Mouse (Mus musculus) liver, adult (tissue): ENCODE measurements around the gene Gm2075.
"Not testable (repeated sequence)": the region's sequence is repeated elsewhere in the genome, so short reads cannot be mapped to it uniquely, and the experiment has no call there.

Experiments
- GATA4 ChIP-seq: IDR thresholded peaks from 2 replicates; pipeline ENCODE4 v1.6.1; 2014; ENCODE audit warnings: mild to moderate bottlenecking, low read length; ENCODE audit not compliant: insufficient replicate concordance

The Gm2075 gene

DNA sequence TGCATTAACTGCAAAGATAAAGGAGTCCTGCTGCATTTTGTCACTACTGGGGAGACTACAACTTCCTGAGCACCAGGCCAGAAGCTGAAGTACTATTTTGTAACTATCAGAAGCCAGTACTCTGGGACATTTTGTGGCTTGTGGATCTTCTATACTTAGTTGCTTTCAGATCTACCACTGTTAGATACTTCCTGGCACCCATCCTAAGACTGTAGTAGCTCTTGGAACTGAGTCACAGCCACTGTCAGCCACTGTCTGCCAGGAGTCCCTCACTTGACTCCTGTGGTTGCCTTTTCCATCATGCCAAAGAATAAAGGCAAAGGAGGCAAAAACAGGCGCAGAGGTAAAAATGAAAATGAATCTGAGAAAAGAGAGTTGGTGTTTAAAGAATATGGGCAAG lies at the start of gene Gm2075:
Gene Gm2075, plus strand, starts transcription at position 301 of the 400 bp plus-strand sequence.
- not testable (repeated sequence) for TF ChIP-seq GATA4

DNA sequence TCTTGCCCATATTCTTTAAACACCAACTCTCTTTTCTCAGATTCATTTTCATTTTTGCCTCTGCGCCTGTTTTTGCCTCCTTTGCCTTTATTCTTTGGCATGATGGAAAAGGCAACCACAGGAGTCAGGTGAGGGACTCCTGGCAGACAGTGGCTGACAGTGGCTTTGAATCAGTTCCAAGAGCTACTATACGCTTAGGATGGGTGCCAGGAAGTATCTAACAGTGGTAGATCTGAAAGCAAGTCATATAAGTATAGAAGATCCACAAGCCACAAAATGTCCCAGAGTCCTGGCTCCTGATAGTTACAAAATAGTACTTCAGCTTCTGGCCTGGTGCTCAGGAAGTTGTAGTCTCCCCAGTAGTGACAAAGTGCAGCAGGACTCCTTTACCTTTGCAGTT lies 7.0 kb downstream of the Gm2075 start, which contains the start of gene Gm6803:
Gene Gm6803, minus strand, starts transcription at position 101 of the 400 bp plus-strand sequence.
- not testable (repeated sequence) for TF ChIP-seq GATA4

DNA sequence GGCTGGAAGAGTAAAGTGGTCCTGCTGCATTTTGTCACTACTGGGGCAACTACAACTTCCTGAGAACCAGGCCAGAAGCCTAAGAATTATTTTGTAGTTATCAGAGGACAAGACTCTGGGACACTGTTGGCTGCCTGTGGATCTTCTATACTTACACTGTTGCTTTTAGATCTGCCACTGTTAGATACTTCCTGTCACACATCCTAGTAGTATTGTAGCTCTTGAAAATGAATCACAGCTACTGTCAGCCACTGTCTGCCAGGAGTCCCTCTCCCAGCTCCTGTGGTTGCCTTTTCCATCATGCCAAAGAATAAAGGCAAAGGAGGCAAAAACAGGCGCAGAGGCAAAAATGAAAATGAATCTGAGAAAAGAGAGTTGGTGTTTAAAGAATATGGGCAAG lies 15.1 kb downstream of the Gm2075 start, which contains the start of gene Gm2056:
Gene Gm2056, plus strand, starts transcription at position 301 of the 400 bp plus-strand sequence.
- TF ChIP-seq GATA4: not testable (repeated sequence)
